Mouse (Mus musculus) lung, embryonic 15.5 days (tissue): Measurements from ENCODE around the gene Arid3a. TPM values are rescaled to one million over a fixed set of nuclear protein-coding genes. Genes with fewer than 3 reads are reported as not detected.

ENCODE experiments used
- ATAC-seq: fragments of 200-750 bp; cut with Nextera tagmentation; 2 replicates; pipeline ENCODE4 v1.8.0; 2017; ENCODE audit warnings: moderate number of reproducible peaks, borderline replicate concordance; ENCODE audit not compliant: low FRiP score, low TSS enrichment; ENCODE audit errors: extremely low read depth
- H3K27ac ChIP-seq: fragments of 300-500 bp; sonication (generic); 2 replicates; pipeline ENCODE4 v1.5.1; 2015; ENCODE audit warnings: moderate library complexity, mild to moderate bottlenecking, inconsistent platforms
- H3K27me3 ChIP-seq: fragments of 300-500 bp; sonication (generic); 2 replicates; pipeline ENCODE4 v1.6.1; 2015; ENCODE audit warnings: inconsistent platforms
- H3K36me3 ChIP-seq: fragments of 300-500 bp; sonication (generic); 2 replicates; pipeline ENCODE4 v1.6.1; 2015; ENCODE audit warnings: inconsistent platforms
- H3K4me1 ChIP-seq: fragments of 300-500 bp; sonication (generic); 2 replicates; pipeline ENCODE4 v1.6.1; 2015; ENCODE audit warnings: inconsistent platforms
- H3K4me2 ChIP-seq: fragments of 300-500 bp; sonication (generic); 2 replicates; pipeline ENCODE4 v1.6.1; 2015; ENCODE audit warnings: inconsistent platforms, mild to moderate bottlenecking, moderate library complexity
- H3K4me3 ChIP-seq: fragments of 300-500 bp; sonication (generic); 2 replicates; pipeline ENCODE4 v1.5.1; 2015; ENCODE audit warnings: mild to moderate bottlenecking, inconsistent platforms
- H3K9ac ChIP-seq: fragments of 300-500 bp; sonication (generic); 2 replicates; pipeline ENCODE4 v1.6.1; 2015; ENCODE audit warnings: inconsistent platforms
- H3K9me3 ChIP-seq: fragments of 300-500 bp; sonication (generic); 2 replicates; pipeline ENCODE4 v1.6.1; 2016; ENCODE audit warnings: inconsistent platforms
- WGBS: fragments of 180-500 bp; shearing (Covaris S2); methylation state at CpG from one replicate; pipeline ENCODE4 v1.1.7; 2015; 5-methylcytosine and 5-hydroxymethylcytosine counted together
- polyA plus RNA-seq: library from polyadenylated mRNA; unstranded; fragments of >200 nt; fragmentation: Nextera tagmentation; extraction: Ambion mirVana; gene quantifications from 2 replicates; pipeline ENCODE4 v1.2.1, GENCODE M21; 2015

The Arid3a gene
- polyA plus RNA-seq, 1 experiment from 2014 or later = 6.0 TPM

GRCm38 (mm10) chr10:79919251-79919849 is 7.5 kb upstream of the Arid3a start:
- Histone ChIP-seq H3K27me3 (peaks cover 62% of the 10 kb centered on the region), H3K36me3 (no peaks in the 10 kb centered on the region), H3K27ac (no peak overlapping the region), H3K9ac (no peak overlapping the region), H3K4me2 (peak overlapping the region; percentile 47), H3K4me3 (peak overlapping the region; percentile 19), H3K4me1 (peaks cover 57% of the 10 kb centered on the region), H3K9me3 (no peaks in the 10 kb centered on the region)
- 0 out of 2 replicates have a peak, but pooled peaks have one; percentile 9 for ATAC-seq
- WGBS = 5% methylated on average over 21 of the region's 21 CpGs

GRCm38 (mm10) chr10:79920056-79920890 is 6.6 kb upstream of the Arid3a start:
- peak overlapping the region; percentile 53; the same call in 1 of the 2 replicates for H3K4me2 ChIP-seq
- no peaks in the 10 kb centered on the region for H3K9me3 ChIP-seq
- 20% methylated on average over 26 of the region's 26 CpGs for WGBS
- H3K4me3 ChIP-seq = peak overlapping the region; percentile 29
- peaks cover 62% of the 10 kb centered on the region for H3K27me3 ChIP-seq
- no peaks in the 10 kb centered on the region for H3K36me3 ChIP-seq
- ATAC-seq = no peak; the same call in 1 of the 2 replicates
- peaks cover 48% of the 10 kb centered on the region for H3K4me1 ChIP-seq
- no peak overlapping the region for H3K27ac ChIP-seq
- no peak overlapping the region for H3K9ac ChIP-seq

- H3K4me1 ChIP-seq = peaks cover 47% of the 10 kb centered on the region
- no peak within 1 kb of the TSS for H3K27ac ChIP-seq
- peak within 1 kb of the TSS; percentile 29 for H3K4me3 ChIP-seq
- peak within 1 kb of the TSS; percentile 24; the same call in 1 of the 2 replicates for H3K9ac ChIP-seq
- ATAC-seq = no peak
- H3K9me3 ChIP-seq = no peaks in the 10 kb centered on the region
- WGBS = 4% methylated on average over 41 of the region's 41 CpGs
- H3K27me3 ChIP-seq = peaks cover 62% of the 10 kb centered on the region
- H3K36me3 ChIP-seq = no peaks in the 10 kb centered on the region
- peak within 1 kb of the TSS; percentile 53 for H3K4me2 ChIP-seq
Observed at GRCm38 (mm10) chr10:79920958-79921535, 5.8 kb upstream of the Arid3a start, which contains the start of gene R3hdm4. R3hdm4 (minus strand) TSS chr10:79921208.

GRCm38 (mm10) chr10:79921572-79921971 is 5.3 kb upstream of the Arid3a start:
- Histone ChIP-seq H3K27ac (no peak overlapping the region), H3K9ac (peak overlapping the region; percentile 24; the same call in 1 of the 2 replicates), H3K36me3 (no peaks in the 10 kb centered on the region), H3K4me1 (peaks cover 48% of the 10 kb centered on the region), H3K9me3 (no peaks in the 10 kb centered on the region), H3K4me2 (peak overlapping the region; percentile 53), H3K4me3 (peak overlapping the region; percentile 29), H3K27me3 (peaks cover 62% of the 10 kb centered on the region)
- WGBS = 2% methylated on average over 34 of the region's 34 CpGs
- no peak for ATAC-seq

- 9% methylated on average over 29 of the region's 29 CpGs for WGBS
- Histone ChIP-seq H3K27me3 (peaks cover 34% of the 10 kb centered on the region), H3K36me3 (no peaks in the 10 kb centered on the region), H3K4me1 (peaks cover 45% of the 10 kb centered on the region), H3K9me3 (no peaks in the 10 kb centered on the region), H3K27ac (no peak overlapping the region), H3K4me2 (peak overlapping the region; percentile 91), H3K4me3 (peak overlapping the region; percentile 77), H3K9ac (no peak overlapping the region)
- ATAC-seq = no peak
Observed at GRCm38 (mm10) chr10:79924998-79925784, 1.7 kb upstream of the Arid3a start.

GRCm38 (mm10) chr10:79925785-79926490 is 905 bp upstream of the Arid3a start:
- H3K27me3 ChIP-seq = peaks cover 27% of the 10 kb centered on the region
- H3K4me3 ChIP-seq = peak overlapping the region; percentile 77
- H3K4me1 ChIP-seq = peaks cover 43% of the 10 kb centered on the region
- ATAC-seq = no peak; the same call in 1 of the 2 replicates
- WGBS = 5% methylated on average over 15 of the region's 15 CpGs
- peak overlapping the region; percentile 81 for H3K9ac ChIP-seq
- peak overlapping the region; percentile 93 for H3K27ac ChIP-seq
- no peaks in the 10 kb centered on the region for H3K36me3 ChIP-seq
- no peaks in the 10 kb centered on the region for H3K9me3 ChIP-seq
- peak overlapping the region; percentile 91 for H3K4me2 ChIP-seq

- Histone ChIP-seq H3K27ac (peak overlapping the region; percentile 93), H3K9ac (peak overlapping the region; percentile 81), H3K4me3 (peak overlapping the region; percentile 77), H3K4me1 (peaks cover 50% of the 10 kb centered on the region), H3K9me3 (no peaks in the 10 kb centered on the region), H3K4me2 (peak overlapping the region; percentile 91), H3K36me3 (0 out of 2 replicates have a peak, but pooled peaks cover 3% of the 10 kb centered on the region), H3K27me3 (peaks cover 11% of the 10 kb centered on the region)
- peak; percentile 14 for ATAC-seq
- under 1% methylated on average over 54 of the region's 54 CpGs for WGBS
Observed at GRCm38 (mm10) chr10:79927324-79928029, 634 bp downstream of the Arid3a start.

GRCm38 (mm10) chr10:79928030-79928694 is 1.3 kb downstream of the Arid3a start:
- Histone ChIP-seq H3K4me2 (peak overlapping the region; percentile 91), H3K36me3 (0 out of 2 replicates have a peak, but pooled peaks cover 3% of the 10 kb centered on the region), H3K9me3 (no peaks in the 10 kb centered on the region), H3K27me3 (peaks cover 5% of the 10 kb centered on the region), H3K9ac (peak overlapping the region; percentile 81), H3K27ac (peak overlapping the region; percentile 93), H3K4me1 (peaks cover 56% of the 10 kb centered on the region), H3K4me3 (peak overlapping the region; percentile 77)
- WGBS = under 1% methylated on average over 26 of the region's 29 CpGs
- no peak for ATAC-seq

GRCm38 (mm10) chr10:79928907-79929701 is 2.3 kb downstream of the Arid3a start:
- Histone ChIP-seq H3K9me3 (no peaks in the 10 kb centered on the region), H3K4me3 (peak overlapping the region; percentile 77), H3K27ac (peak overlapping the region; percentile 31), H3K4me1 (peaks cover 66% of the 10 kb centered on the region), H3K9ac (peak overlapping the region; percentile 33; the same call in 1 of the 2 replicates), H3K4me2 (peak overlapping the region; percentile 91), H3K27me3 (no peaks in the 10 kb centered on the region), H3K36me3 (0 out of 2 replicates have a peak, but pooled peaks cover 3% of the 10 kb centered on the region)
- ATAC-seq = no peak
- WGBS = 15% methylated on average over 9 of the region's 9 CpGs
